Mouse (Mus musculus) forebrain, embryonic 11.5 days (tissue): Measurements from ENCODE around the gene Nptxr. TPM values are rescaled to one million over a fixed set of nuclear protein-coding genes. Genes with fewer than 3 reads are reported as not detected.

Source experiments
- ATAC-seq: fragments of 200-750 bp; cut with Nextera tagmentation; replicated peaks from 2 replicates; pipeline ENCODE4 v1.8.0; 2017; ENCODE audit warnings: moderate TSS enrichment; ENCODE audit not compliant: low FRiP score
- DNase-seq: peaks from one replicate; pipeline ENCODE4 v3.0.0-alpha.2; 2017; ENCODE audit warnings: low spot score
- H3K27ac ChIP-seq: fragments of 300-500 bp; sonication (generic); 2 replicates; pipeline ENCODE4 v1.5.1; 2014; ENCODE audit warnings: low read depth, low read length
- H3K27me3 ChIP-seq: fragments of 300-500 bp; sonication (generic); 2 replicates; pipeline ENCODE4 v1.6.1; 2014; ENCODE audit warnings: mild to moderate bottlenecking, low read length, mixed read lengths; ENCODE audit not compliant: control insufficient read depth, insufficient read depth
- H3K36me3 ChIP-seq: fragments of 300-500 bp; sonication (generic); 2 replicates; pipeline ENCODE4 v1.6.1; 2014; ENCODE audit warnings: mild to moderate bottlenecking, low read length, moderate library complexity, mixed read lengths; ENCODE audit not compliant: control insufficient read depth, insufficient read depth
- H3K4me1 ChIP-seq: fragments of 300-500 bp; sonication (generic); replicated peaks from 2 replicates; pipeline ENCODE4 v1.6.1; 2014; ENCODE audit warnings: low read length, mixed read lengths; ENCODE audit not compliant: control insufficient read depth, insufficient read depth
- H3K4me2 ChIP-seq: fragments of 300-500 bp; sonication (generic); 2 replicates; pipeline ENCODE4 v1.6.1; 2014; ENCODE audit warnings: low read depth, mild to moderate bottlenecking, low read length, moderate library complexity, mixed read lengths; ENCODE audit not compliant: severe bottlenecking
- H3K4me3 ChIP-seq: fragments of 300-500 bp; sonication (generic); 2 replicates; pipeline ENCODE4 v1.5.1; 2014; ENCODE audit warnings: low read depth, low read length
- H3K9ac ChIP-seq: fragments of 300-500 bp; sonication (generic); 2 replicates; pipeline ENCODE4 v1.6.1; 2014; ENCODE audit warnings: low read length
- H3K9me3 ChIP-seq: fragments of 300-500 bp; sonication (generic); 2 replicates; pipeline ENCODE4 v1.6.1; 2016; ENCODE audit warnings: low read length, mixed read lengths; ENCODE audit not compliant: control insufficient read depth
- WGBS: fragments of 180-500 bp; shearing (Covaris S2); extraction: QIAGEN DNeasy Blood & Tissue Kit; methylation state at CpG from one replicate; pipeline ENCODE4 v1.1.7; 2014; 5-methylcytosine and 5-hydroxymethylcytosine counted together
- polyA plus RNA-seq: library from polyadenylated mRNA; unstranded; fragments of >200 nt; fragmentation: Nextera tagmentation; extraction: Ambion mirVana; gene quantifications from 2 replicates; pipeline ENCODE4 v1.2.1, GENCODE M21; 2014

Nptxr gene
- polyA plus RNA-seq, 1 experiment from 2014 or later = 1.4 TPM

DNA sequence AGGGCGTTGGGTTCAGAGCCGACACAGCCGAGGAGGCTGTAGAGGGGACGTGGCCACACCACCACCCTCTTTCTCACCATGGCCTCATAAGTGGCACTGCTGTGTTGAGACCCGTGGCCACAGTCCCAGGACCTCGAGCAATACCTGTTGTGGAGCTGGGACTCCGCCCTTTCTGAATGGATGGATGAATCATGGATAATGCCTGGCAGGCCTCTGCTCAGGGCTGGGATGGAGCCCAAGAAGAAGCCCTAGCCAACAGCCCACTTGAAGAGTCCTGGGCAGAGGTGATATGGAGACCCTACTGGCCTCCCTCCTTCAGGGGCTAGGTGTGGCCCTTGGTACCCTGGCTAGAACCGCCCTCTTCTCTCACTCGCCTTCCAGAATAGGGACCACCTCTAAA is 41.6 kb downstream of the Nptxr start:
- WGBS = 85% methylated on average over 9 of the region's 9 CpGs
- no peak for ATAC-seq
- no peaks in the 10 kb centered on the region; the same call in 1 of the 2 replicates for H3K36me3 ChIP-seq

DNA sequence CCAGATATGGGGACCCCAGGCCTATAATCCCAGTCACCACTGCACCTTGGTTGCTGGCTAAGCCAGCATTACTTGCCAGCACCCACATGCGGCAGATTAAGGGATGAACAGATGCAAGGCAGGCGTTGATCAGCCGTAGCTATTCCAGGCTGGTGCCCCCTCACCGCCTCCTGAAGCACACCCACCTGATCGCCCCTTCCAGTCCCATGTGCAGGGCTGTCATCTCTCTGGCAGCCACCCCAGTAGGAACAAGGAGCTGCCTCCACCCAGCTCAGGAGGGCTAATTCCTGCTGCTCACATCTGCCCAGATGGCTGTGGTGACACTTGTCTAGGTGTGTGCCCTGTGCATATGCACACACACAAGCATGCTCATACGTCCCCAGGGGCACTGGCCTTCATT is 43.6 kb downstream of the Nptxr start:
- DNase-seq (no peak), ATAC-seq (no peak)
- Histone ChIP-seq H3K27ac (no peak overlapping the region), H3K9ac (no peak overlapping the region), H3K27me3 (no peaks in the 10 kb centered on the region), H3K4me1 (no peaks in the 10 kb centered on the region), H3K36me3 (no peaks in the 10 kb centered on the region; the same call in 1 of the 2 replicates), H3K9me3 (no peaks in the 10 kb centered on the region), H3K4me3 (no peak overlapping the region), H3K4me2 (no peak overlapping the region)
- WGBS = 93% methylated on average over 6 of the region's 6 CpGs

More for the DNA sequence above, 41.6 kb downstream of the Nptxr start:
- no peaks in the 10 kb centered on the region for H3K9me3 ChIP-seq
- no peaks in the 10 kb centered on the region for H3K27me3 ChIP-seq
- no peak overlapping the region for H3K9ac ChIP-seq
- no peaks in the 10 kb centered on the region for H3K4me1 ChIP-seq
- H3K27ac ChIP-seq = no peak overlapping the region
- H3K4me3 ChIP-seq = no peak overlapping the region
- H3K4me2 ChIP-seq = no peak overlapping the region
- DNase-seq = no peak

DNA sequence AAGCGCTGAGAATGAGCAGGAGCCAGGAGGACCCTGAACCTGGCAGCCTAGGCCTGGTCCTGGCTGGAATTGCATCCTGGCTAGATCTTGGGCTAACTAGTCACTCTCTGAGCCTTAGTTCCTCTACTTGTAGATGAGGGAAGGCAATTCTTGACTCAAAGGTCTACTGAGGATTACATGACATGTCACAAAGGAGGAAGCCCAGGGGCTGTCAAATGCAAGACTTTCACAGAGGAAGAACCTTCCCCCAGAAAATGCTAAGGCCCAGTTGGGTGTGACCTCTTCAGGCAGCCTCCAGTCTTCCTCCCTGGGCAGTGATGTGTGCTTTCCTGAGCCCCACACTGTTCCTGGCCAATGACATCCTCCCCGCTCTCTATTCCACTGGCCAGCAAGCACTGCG is 47.4 kb downstream of the Nptxr start:
- H3K9ac ChIP-seq = no peak overlapping the region
- no peak overlapping the region for H3K4me3 ChIP-seq
- no peaks in the 10 kb centered on the region for H3K27me3 ChIP-seq
- no peaks in the 10 kb centered on the region for H3K36me3 ChIP-seq
- no peak overlapping the region for H3K27ac ChIP-seq
- DNase-seq (no peak), ATAC-seq (no peak)
- H3K4me2 ChIP-seq = no peak overlapping the region
- WGBS = 93% methylated on average over 3 of the region's 3 CpGs
- no peaks in the 10 kb centered on the region for H3K4me1 ChIP-seq
- no peaks in the 10 kb centered on the region for H3K9me3 ChIP-seq

DNA sequence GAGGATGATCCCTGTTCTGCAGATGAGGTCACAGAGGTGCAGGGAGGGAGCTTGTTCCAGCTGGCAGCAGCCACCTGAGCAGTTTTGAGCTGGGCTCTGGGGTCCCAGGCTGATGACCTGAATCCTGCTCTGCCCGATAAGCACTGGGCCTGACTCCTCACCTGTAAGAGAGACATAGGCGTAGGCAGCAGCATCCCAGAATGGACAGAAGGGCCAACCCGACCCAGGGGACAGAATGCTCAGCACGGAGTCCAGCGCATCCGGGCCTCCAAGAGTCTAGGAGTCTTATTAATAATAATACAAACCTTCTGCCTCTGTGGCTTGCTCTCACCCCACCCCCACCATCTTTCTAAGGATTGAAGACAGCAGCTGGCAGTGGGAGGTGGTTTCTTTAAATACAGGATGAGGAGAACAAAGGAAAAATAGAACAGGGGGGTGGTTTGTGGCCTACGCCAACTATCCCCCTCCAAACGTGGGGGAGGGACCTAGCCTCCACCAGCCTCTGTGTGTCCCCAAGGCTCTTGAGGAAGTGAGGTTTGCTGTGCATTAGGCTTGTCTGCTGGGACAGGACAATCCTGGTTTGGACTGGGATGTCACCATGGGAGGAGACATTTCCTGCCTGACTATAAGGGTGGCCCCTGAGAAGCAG is 48.5 kb downstream of the Nptxr start:
- H3K27me3 ChIP-seq = no peaks in the 10 kb centered on the region
- no peak overlapping the region for H3K9ac ChIP-seq
- H3K36me3 ChIP-seq = no peaks in the 10 kb centered on the region
- ATAC-seq (no peak), DNase-seq (no peak)
- no peak overlapping the region for H3K27ac ChIP-seq
- H3K4me3 ChIP-seq = no peak overlapping the region
- no peaks in the 10 kb centered on the region for H3K4me1 ChIP-seq
- no peaks in the 10 kb centered on the region for H3K9me3 ChIP-seq
- H3K4me2 ChIP-seq = no peak overlapping the region
- 78% methylated on average over 8 of the region's 8 CpGs for WGBS

DNA sequence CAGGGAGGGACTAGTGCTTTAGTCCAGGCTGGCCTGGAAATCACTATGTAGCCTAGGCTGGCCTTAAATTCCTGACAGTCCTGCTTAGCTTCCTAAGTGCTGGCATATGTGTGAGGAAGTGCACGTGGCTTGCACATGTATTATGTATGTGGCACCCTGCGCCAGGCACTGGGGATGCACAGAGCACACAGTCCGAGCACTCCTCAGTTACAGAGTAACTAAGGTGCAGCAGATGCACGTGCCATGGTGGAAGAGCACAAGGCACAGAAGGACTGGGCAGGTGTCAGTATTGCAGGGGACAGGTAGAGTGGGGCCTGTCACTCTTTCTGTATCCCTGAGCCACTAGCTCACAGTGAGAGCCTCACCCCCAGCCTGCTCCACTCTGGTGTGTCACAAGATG is 49.4 kb downstream of the Nptxr start:
- 86% methylated on average over 4 of the region's 4 CpGs for WGBS
- H3K36me3 ChIP-seq = no peaks in the 10 kb centered on the region
- no peak overlapping the region for H3K4me2 ChIP-seq
- no peaks in the 10 kb centered on the region for H3K9me3 ChIP-seq
- no peak for DNase-seq
- H3K9ac ChIP-seq = no peak overlapping the region
- H3K4me1 ChIP-seq = no peaks in the 10 kb centered on the region
- no peak for ATAC-seq
- no peaks in the 10 kb centered on the region for H3K27me3 ChIP-seq
- no peak overlapping the region for H3K27ac ChIP-seq
- no peak overlapping the region for H3K4me3 ChIP-seq

DNA sequence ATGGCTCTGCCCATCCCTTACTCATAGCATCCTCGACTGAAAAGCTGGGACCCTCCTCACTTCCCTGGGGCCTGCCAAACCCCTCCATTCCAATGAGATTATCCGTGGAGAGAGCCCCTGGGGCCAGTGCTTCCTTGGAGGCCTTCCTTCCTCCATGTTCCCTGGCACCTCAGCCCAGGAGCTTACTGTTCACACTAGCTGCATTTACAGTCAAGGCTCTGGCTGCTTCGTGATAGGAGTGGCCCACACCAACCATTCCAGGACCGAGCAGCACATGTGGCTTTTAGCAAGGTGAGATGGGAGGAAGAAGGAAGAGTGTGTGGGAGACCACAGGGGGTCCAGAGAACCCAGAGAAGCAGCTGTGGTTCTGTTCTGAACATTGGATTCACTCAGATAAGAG is 50.7 kb downstream of the Nptxr start:
- ATAC-seq (no peak), DNase-seq (no peak)
- no peaks in the 10 kb centered on the region for H3K36me3 ChIP-seq
- H3K9me3 ChIP-seq = no peaks in the 10 kb centered on the region
- no peaks in the 10 kb centered on the region for H3K27me3 ChIP-seq
- no peak overlapping the region for H3K27ac ChIP-seq
- 59% methylated on average over 4 of the region's 4 CpGs for WGBS
- no peaks in the 10 kb centered on the region for H3K4me1 ChIP-seq
- H3K9ac ChIP-seq = no peak overlapping the region
- no peak overlapping the region for H3K4me3 ChIP-seq
- H3K4me2 ChIP-seq = no peak overlapping the region

DNA sequence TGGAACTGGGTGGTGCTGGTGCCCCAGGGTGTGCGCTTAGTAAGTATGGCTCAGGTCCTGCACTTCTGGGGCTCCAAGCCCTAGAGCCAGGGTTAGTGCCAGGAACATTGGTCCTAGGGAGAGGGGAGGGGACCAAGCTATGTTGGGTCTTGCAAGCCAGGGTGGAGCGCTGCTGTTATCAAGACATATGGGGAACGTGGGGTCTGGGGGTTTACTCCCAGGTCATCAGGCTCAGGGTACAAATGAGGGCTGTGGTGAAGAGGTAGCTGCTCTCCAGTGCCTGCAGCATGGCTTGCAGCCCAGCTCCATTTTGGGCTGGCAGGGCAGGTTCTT is 51.2 kb downstream of the Nptxr start:
- no peak overlapping the region for H3K27ac ChIP-seq
- no peaks in the 10 kb centered on the region for H3K27me3 ChIP-seq
- no peaks in the 10 kb centered on the region for H3K4me1 ChIP-seq
- no peaks in the 10 kb centered on the region for H3K36me3 ChIP-seq
- DNase-seq (no peak), ATAC-seq (peak; percentile 42; the same call in 1 of the 2 replicates)
- no peak overlapping the region for H3K4me3 ChIP-seq
- WGBS = 86% methylated on average over 3 of the region's 3 CpGs
- no peak overlapping the region for H3K4me2 ChIP-seq
- H3K9me3 ChIP-seq = no peaks in the 10 kb centered on the region
- H3K9ac ChIP-seq = no peak overlapping the region

DNA sequence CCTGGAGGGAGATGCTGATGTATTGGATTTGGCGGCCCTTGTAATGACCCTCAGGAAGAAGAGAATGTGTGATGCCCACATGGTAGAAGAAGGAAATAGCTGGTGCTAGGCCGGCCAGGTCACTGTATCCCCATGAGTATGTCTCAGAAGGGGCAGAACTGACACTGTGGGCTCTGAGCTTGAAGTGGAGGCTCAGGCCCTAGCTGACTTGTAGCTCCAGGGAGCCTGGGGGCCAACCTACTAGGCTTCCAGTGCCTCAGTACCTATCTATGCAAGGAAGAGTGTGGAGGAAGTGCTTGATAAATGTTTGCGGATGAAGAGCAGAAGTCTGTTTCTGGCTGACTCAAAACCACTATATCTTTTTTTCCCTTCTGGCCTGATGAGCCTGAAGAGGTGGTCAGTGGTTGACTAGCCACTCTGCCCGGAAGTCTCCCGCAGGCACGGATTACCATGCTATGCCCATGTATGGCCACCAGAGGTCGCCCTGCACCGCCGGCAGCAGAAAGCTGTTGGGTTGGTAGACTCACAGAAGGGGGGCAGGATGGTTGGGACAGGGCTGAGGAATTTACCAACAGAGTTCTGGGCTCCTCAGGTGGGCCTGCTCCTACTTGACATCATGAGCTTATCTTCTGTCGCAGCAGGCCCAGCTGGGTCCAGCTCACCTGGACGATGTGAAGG is 51.7 kb downstream of the Nptxr start:
- DNase-seq = peak; percentile 89
- H3K9me3 ChIP-seq = no peaks in the 10 kb centered on the region
- no peaks in the 10 kb centered on the region for H3K4me1 ChIP-seq
- H3K4me3 ChIP-seq = no peak overlapping the region
- ATAC-seq = peak; percentile 10; the same call in 1 of the 2 replicates
- H3K4me2 ChIP-seq = no peak overlapping the region
- no peaks in the 10 kb centered on the region for H3K27me3 ChIP-seq
- no peak overlapping the region for H3K27ac ChIP-seq
- 21% methylated on average over 11 of the region's 11 CpGs for WGBS
- no peak overlapping the region for H3K9ac ChIP-seq
- no peaks in the 10 kb centered on the region for H3K36me3 ChIP-seq

DNA sequence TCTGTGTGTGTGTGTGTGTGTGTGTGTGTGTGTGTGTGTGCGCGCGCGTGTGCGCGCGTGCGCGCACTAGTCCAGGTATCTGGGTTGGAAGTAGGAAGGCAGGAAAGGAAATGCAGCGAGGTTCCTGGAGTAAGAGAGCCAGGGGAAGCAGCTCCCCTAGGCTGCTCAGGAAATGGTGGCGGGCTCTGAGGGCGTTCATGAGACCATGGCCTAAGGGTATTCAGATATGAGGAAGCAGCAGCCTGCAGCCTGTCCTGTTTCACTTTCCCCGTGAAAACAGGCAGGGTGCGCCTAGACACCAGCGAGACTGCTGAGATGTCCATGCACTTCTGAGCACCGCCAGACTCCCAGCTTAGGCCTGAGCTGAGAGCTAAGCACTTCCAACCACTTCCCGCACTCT is 52.8 kb downstream of the Nptxr start:
- Histone ChIP-seq H3K4me3 (no peak overlapping the region), H3K27ac (no peak overlapping the region), H3K9ac (no peak overlapping the region), H3K27me3 (no peaks in the 10 kb centered on the region), H3K4me2 (no peak overlapping the region), H3K36me3 (no peaks in the 10 kb centered on the region), H3K9me3 (no peaks in the 10 kb centered on the region), H3K4me1 (no peaks in the 10 kb centered on the region)
- 90% methylated on average over 17 of the region's 17 CpGs for WGBS
- DNase-seq (no peak), ATAC-seq (no peak)
